Mouse (Mus musculus) intestine, embryonic 15.5 days (tissue): ENCODE data around the gene Ralgps1. TPM values are rescaled to one million over a fixed set of nuclear protein-coding genes. Genes with fewer than 3 reads are reported as not detected.

Experiments
- ATAC-seq: fragments of 200-750 bp; cut with Nextera tagmentation; 2 replicates; pipeline ENCODE4 v1.8.0; 2017; ENCODE audit warnings: moderate TSS enrichment, moderate library complexity
- H3K27ac ChIP-seq: fragments of 300-500 bp; sonication (generic); 2 replicates; pipeline ENCODE4 v1.5.1; 2015; ENCODE audit warnings: mild to moderate bottlenecking, inconsistent platforms
- H3K27me3 ChIP-seq: fragments of 300-500 bp; sonication (generic); replicated peaks from 2 replicates; pipeline ENCODE4 v1.6.1; 2015; ENCODE audit warnings: inconsistent platforms
- H3K36me3 ChIP-seq: fragments of 300-500 bp; sonication (generic); 2 replicates; pipeline ENCODE4 v1.6.1; 2015; ENCODE audit warnings: inconsistent platforms
- H3K4me1 ChIP-seq: fragments of 300-500 bp; sonication (generic); replicated peaks from 2 replicates; pipeline ENCODE4 v1.6.1; 2015; ENCODE audit warnings: inconsistent platforms
- H3K4me2 ChIP-seq: fragments of 300-500 bp; sonication (generic); replicated peaks from 2 replicates; pipeline ENCODE4 v1.6.1; 2015; ENCODE audit warnings: mild to moderate bottlenecking, inconsistent platforms
- H3K4me3 ChIP-seq: fragments of 300-500 bp; sonication (generic); replicated peaks from 2 replicates; pipeline ENCODE4 v1.5.1; 2015; ENCODE audit warnings: inconsistent platforms
- H3K9ac ChIP-seq: fragments of 300-500 bp; sonication (generic); 2 replicates; pipeline ENCODE4 v1.6.1; 2015; ENCODE audit warnings: inconsistent platforms
- H3K9me3 ChIP-seq: fragments of 300-500 bp; sonication (generic); 2 replicates; pipeline ENCODE4 v1.6.1; 2016; ENCODE audit warnings: inconsistent platforms
- whole genome bisulfite sequencing: fragments of 180-500 bp; shearing (Covaris S2); methylation state at CpG from one replicate; pipeline ENCODE4 v1.1.7; 2015; 5-methylcytosine and 5-hydroxymethylcytosine counted together
- polyA plus RNA-seq: library from polyadenylated mRNA; unstranded; fragments of >200 nt; fragmentation: Nextera tagmentation; extraction: Ambion mirVana; gene quantifications from 2 replicates; pipeline ENCODE4 v1.2.1, GENCODE M21; 2015

The Ralgps1 gene
- polyA plus RNA-seq, 1 experiment from 2014 or later = 5.5 TPM

DNA sequence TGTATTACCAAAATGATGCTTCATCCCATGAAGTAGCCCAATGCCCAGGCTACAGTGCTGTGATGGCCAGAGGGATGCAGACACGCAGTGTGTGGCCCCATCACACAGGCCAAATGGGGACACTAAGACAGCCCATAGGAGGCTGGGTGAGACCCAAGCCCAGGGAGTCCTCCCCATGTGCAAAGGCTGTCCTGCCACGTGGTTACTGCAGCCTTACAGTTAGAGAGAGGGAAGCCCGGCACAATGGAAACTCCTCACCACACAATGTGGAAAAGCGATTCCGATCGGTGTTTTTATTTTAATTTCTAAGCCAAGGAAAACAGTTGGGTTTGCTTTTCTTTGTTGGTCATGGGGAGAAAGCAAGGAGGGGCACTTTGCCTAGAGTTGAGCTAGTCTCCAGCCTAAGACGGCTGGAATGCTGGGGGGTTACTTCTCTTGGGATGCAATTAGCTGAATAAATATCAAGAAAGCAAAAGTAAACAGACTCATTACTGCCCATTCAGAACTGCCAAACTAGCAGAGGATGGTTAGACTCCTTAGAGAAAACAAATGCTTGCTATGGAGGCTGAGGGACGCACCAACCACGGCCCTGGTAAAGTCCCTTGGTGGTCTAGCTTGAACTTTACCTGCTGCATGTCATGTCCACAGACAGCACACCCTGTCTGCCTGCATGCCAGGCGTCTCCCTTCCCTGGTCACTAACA, 147.5 kb downstream of the Ralgps1 start:
- H3K4me1 ChIP-seq = peaks cover 22% of the 10 kb centered on the region
- H3K36me3 ChIP-seq = no peaks in the 10 kb centered on the region
- H3K27ac ChIP-seq = no peak overlapping the region
- H3K4me3 ChIP-seq = no peak overlapping the region
- ATAC-seq = no peak
- no peaks in the 10 kb centered on the region for H3K9me3 ChIP-seq
- H3K27me3 ChIP-seq = no peaks in the 10 kb centered on the region
- H3K9ac ChIP-seq = no peak overlapping the region
- H3K4me2 ChIP-seq = no peak overlapping the region
- 67% methylated on average over 10 of the region's 10 CpGs for WGBS

- no peak for ATAC-seq
- Histone ChIP-seq H3K27me3 (no peaks in the 10 kb centered on the region), H3K4me2 (no peak overlapping the region), H3K4me3 (no peak overlapping the region), H3K36me3 (no peaks in the 10 kb centered on the region), H3K4me1 (peaks cover 31% of the 10 kb centered on the region), H3K9me3 (no peaks in the 10 kb centered on the region), H3K9ac (no peak overlapping the region), H3K27ac (no peak overlapping the region)
- WGBS = 82% methylated on average over 6 of the region's 6 CpGs
Measured at GRCm38 (mm10) chr2:33222480-33222879, 148.8 kb downstream of the Ralgps1 start.

- no peaks in the 10 kb centered on the region for H3K36me3 ChIP-seq
- no peak overlapping the region for H3K4me3 ChIP-seq
- no peak overlapping the region for H3K9ac ChIP-seq
- 85% methylated on average over 11 of the region's 11 CpGs for WGBS
- ATAC-seq = no peak
- no peak overlapping the region for H3K27ac ChIP-seq
- no peaks in the 10 kb centered on the region for H3K9me3 ChIP-seq
- H3K4me1 ChIP-seq = peaks cover 37% of the 10 kb centered on the region
- no peaks in the 10 kb centered on the region for H3K27me3 ChIP-seq
- no peak overlapping the region for H3K4me2 ChIP-seq
Measured at GRCm38 (mm10) chr2:33221339-33221900, 149.9 kb downstream of the Ralgps1 start.

DNA sequence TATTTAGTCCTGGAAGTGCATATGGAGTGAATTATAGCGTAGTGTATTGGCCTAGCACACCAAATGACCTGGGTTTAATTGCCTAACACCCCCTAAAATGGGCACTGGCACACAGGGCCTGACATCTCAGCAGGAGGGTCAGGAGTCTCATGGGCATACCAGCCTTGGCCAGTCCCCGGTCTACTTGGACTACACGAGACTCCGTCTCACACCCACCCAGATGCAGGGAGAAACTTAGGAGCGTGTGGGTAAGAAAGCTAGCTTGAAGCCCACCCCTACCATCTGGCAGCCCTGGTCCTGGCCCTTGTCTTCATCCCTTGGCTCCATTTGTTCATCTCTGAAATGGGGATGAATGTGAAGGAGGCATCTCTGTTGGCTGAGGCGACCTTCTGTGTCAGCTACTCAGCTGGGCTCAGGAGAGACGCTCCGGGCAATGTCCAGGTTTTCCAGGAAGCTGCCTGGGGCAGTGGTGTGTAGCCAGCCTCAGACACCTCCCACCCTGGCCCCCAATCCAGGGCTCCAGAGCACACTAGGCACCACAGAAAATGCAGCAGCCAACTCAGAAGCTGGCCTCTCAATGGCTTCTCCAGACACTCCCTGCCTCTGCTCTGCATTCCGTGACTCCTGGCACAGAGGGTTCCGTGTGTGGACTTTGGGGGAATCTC, 150.5 kb downstream of the Ralgps1 start:
- ATAC-seq = no peak
- no peaks in the 10 kb centered on the region for H3K9me3 ChIP-seq
- no peaks in the 10 kb centered on the region for H3K36me3 ChIP-seq
- no peaks in the 10 kb centered on the region for H3K27me3 ChIP-seq
- H3K4me2 ChIP-seq = no peak overlapping the region
- WGBS = 91% methylated on average over 10 of the region's 10 CpGs
- H3K9ac ChIP-seq = no peak overlapping the region
- H3K4me3 ChIP-seq = no peak overlapping the region
- no peak overlapping the region for H3K27ac ChIP-seq
- peaks cover 38% of the 10 kb centered on the region for H3K4me1 ChIP-seq

DNA sequence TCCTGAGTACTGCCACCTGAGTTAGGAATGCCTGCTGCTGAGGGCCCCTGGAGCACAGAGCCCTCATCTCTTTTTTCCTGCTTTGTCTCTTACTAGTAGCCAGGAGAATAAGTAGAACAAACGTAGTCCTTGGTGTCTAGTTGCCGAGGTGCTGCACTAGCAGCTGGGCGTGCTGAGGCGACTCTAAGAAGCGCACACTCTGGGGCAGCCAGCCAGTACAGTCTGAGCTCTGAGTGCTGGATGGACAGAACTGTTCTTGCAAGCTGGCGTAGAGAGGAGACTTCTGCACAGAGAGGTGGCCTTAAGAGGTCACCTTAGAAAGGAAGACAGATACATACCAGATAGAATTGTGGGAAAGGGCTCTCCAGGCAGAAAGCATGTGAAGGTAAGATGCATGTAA, 151.0 kb downstream of the Ralgps1 start:
- WGBS = 70% methylated on average over 6 of the region's 6 CpGs
- Histone ChIP-seq H3K4me1 (peaks cover 44% of the 10 kb centered on the region), H3K4me3 (no peak overlapping the region), H3K9ac (no peak overlapping the region), H3K36me3 (no peaks in the 10 kb centered on the region), H3K27me3 (no peaks in the 10 kb centered on the region), H3K9me3 (no peaks in the 10 kb centered on the region), H3K27ac (no peak overlapping the region), H3K4me2 (no peak overlapping the region)
- ATAC-seq = no peak

GRCm38 (mm10) chr2:33219637-33220036, 151.6 kb downstream of the Ralgps1 start:
- WGBS = 60% methylated on average over 4 of the region's 4 CpGs
- Histone ChIP-seq H3K4me2 (0 out of 2 replicates have a peak overlapping the region, but pooled peaks have one; percentile 27), H3K9me3 (no peaks in the 10 kb centered on the region), H3K4me1 (peaks cover 48% of the 10 kb centered on the region), H3K36me3 (no peaks in the 10 kb centered on the region), H3K27me3 (no peaks in the 10 kb centered on the region), H3K4me3 (no peak overlapping the region), H3K9ac (no peak overlapping the region), H3K27ac (no peak overlapping the region)
- ATAC-seq = no peak

- no peak for ATAC-seq
- Histone ChIP-seq H3K9me3 (no peaks in the 10 kb centered on the region), H3K4me2 (peak overlapping the region; percentile 27), H3K9ac (no peak overlapping the region), H3K27ac (no peak overlapping the region), H3K4me1 (peaks cover 48% of the 10 kb centered on the region), H3K27me3 (no peaks in the 10 kb centered on the region), H3K36me3 (no peaks in the 10 kb centered on the region), H3K4me3 (no peak overlapping the region)
- WGBS = 68% methylated on average over 11 of the region's 11 CpGs
Measured at GRCm38 (mm10) chr2:33218903-33219625, 152.2 kb downstream of the Ralgps1 start.

DNA sequence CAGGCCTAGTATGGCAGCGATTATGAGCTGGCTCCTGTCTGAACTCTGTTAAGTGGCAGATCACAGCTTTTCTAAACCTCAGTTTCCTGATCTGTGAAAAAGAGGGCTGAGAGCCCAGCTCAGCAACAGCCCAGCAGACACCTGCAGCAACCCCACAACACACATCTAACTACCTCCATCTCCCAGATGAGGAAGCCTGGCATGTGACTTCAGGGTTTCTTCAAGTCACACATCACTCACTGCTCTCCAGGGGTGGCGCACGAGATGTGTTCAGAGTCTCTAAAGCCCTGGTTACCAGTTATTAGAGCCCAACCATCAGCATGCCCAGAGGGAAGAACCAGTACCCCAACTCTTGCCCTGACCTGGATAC, 153.9 kb downstream of the Ralgps1 start:
- Histone ChIP-seq H3K36me3 (no peaks in the 10 kb centered on the region), H3K4me2 (peak overlapping the region; percentile 78), H3K9ac (peak overlapping the region; percentile 73), H3K4me1 (peaks cover 48% of the 10 kb centered on the region), H3K4me3 (peak overlapping the region; percentile 48), H3K27ac (no peak overlapping the region), H3K9me3 (no peaks in the 10 kb centered on the region), H3K27me3 (no peaks in the 10 kb centered on the region)
- 62% methylated on average over 3 of the region's 3 CpGs for WGBS
- ATAC-seq = no peak

DNA sequence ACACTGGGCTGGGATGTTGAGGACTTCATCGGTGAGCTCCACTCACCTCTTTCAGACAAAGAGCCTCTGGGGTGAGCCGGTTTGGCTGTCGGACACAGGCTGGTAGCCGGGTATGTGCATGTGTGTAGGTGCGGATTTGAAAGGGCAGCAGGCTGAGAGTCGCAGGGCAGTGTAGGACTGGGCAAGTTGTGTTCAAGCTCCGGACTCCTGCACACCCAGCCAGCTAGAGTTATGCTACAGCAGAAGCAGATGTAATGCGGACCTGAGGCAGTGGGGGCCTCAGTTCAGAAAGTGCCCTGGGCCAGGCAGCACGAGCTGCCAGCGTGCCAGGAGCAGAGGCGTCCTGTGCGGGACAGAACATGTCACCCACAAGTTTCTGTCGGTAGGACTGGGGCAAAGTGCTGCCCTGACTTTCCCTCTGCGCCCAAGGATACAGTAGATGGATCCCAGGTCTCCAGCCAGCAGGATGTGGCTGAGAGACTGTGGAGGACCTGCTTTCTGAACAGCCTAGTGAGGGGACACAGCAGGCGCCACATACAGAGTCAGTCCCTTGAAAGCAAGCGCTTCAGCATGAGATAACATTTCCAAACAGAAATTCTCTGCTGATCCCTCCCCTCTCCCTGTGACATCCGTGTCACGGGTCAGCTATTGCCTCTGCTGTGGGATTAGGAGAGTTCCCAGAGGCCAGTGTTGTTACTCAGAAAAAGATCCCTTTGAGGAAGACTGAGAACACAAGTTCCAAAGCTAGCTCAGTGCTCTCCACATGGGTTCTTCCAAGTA, 154.5 kb downstream of the Ralgps1 start:
- peak overlapping the region; percentile 90 for H3K27ac ChIP-seq
- peak overlapping the region; percentile 78 for H3K4me2 ChIP-seq
- H3K27me3 ChIP-seq = no peaks in the 10 kb centered on the region
- peak; percentile 26; the same call in 1 of the 2 replicates for ATAC-seq
- H3K4me3 ChIP-seq = peak overlapping the region; percentile 48
- peak overlapping the region; percentile 73 for H3K9ac ChIP-seq
- peaks cover 48% of the 10 kb centered on the region for H3K4me1 ChIP-seq
- no peaks in the 10 kb centered on the region for H3K36me3 ChIP-seq
- WGBS = 14% methylated on average over 18 of the region's 18 CpGs
- H3K9me3 ChIP-seq = no peaks in the 10 kb centered on the region

- H3K4me3 ChIP-seq = peak within 1 kb of the TSS; percentile 48
- no peaks in the 10 kb centered on the region for H3K9me3 ChIP-seq
- peak within 1 kb of the TSS; percentile 90 for H3K27ac ChIP-seq
- peaks cover 46% of the 10 kb centered on the region for H3K4me1 ChIP-seq
- H3K27me3 ChIP-seq = no peaks in the 10 kb centered on the region
- no peaks in the 10 kb centered on the region for H3K36me3 ChIP-seq
- ATAC-seq = peak; percentile 96
- H3K4me2 ChIP-seq = peak within 1 kb of the TSS; percentile 78
- 2% methylated on average over 22 of the region's 22 CpGs for WGBS
- H3K9ac ChIP-seq = peak within 1 kb of the TSS; percentile 73
Measured at GRCm38 (mm10) chr2:33215700-33216509, 155.4 kb downstream of the Ralgps1 start, which contains the start of gene Angptl2. TSS of gene Angptl2 (plus strand) at chr2:33216069.

DNA sequence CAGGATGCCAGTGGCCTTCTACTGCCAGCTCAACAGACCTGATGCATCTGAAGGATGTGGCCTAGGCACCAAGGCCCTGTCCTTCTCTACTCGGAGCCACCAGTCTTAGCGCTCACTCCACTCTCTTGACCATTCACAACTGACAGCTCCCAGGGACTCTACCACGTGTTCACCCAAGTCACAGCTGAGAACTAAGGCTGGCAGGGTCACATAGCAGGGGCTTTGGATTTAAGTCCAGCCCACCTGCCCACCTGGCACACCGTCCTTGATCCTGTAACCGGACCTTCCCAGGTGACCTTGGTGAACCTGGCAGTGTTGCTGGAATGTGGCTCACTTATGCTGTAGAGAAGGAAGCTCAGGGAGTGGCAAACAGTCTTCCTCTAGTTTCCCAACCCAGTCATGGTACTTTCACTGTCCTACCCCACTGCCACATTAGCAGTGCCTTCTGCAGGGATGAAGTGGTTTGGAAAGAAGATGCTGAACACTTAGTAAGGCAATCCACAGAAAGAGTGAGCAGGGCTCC, 156.0 kb downstream of the Ralgps1 start:
- no peaks in the 10 kb centered on the region for H3K27me3 ChIP-seq
- ATAC-seq = no peak; the same call in 1 of the 2 replicates
- peak overlapping the region; percentile 48; the same call in 1 of the 2 replicates for H3K9ac ChIP-seq
- peak overlapping the region; percentile 90 for H3K27ac ChIP-seq
- H3K4me2 ChIP-seq = peak overlapping the region; percentile 78
- no peaks in the 10 kb centered on the region for H3K9me3 ChIP-seq
- H3K4me3 ChIP-seq = peak overlapping the region; percentile 48
- no peaks in the 10 kb centered on the region for H3K36me3 ChIP-seq
- 64% methylated on average over 5 of the region's 5 CpGs for WGBS
- peaks cover 41% of the 10 kb centered on the region for H3K4me1 ChIP-seq
